Mouse (Mus musculus) olfactory bulb, adult 2 months (tissue): ENCODE data around the gene Sec24c. TPM values are rescaled to one million over a fixed set of nuclear protein-coding genes. Genes with fewer than 3 reads are reported as not detected.

ENCODE experiments used
- H3K27ac ChIP-seq: fragments of 200-500 bp; 2 replicates; pipeline ENCODE4 v1.5.1; 2012; ENCODE audit warnings: low read depth, low read length; ENCODE audit not compliant: insufficient read depth
- H3K4me1 ChIP-seq: fragments of 200-500 bp; 2 replicates; pipeline ENCODE4 v1.6.1; 2012; ENCODE audit warnings: low read length; ENCODE audit not compliant: control insufficient read depth, insufficient read depth
- H3K4me3 ChIP-seq: fragments of 200-500 bp; 2 replicates; pipeline ENCODE4 v1.5.1; 2012; ENCODE audit warnings: mild to moderate bottlenecking, low read depth, low read length, moderate library complexity; ENCODE audit not compliant: insufficient read depth
- CTCF ChIP-seq: fragments of 200-500 bp; IDR thresholded peaks from 2 replicates; pipeline ENCODE4 v1.5.1; 2012; ENCODE audit warnings: low read depth, mild to moderate bottlenecking, low read length, moderate library complexity; ENCODE audit not compliant: insufficient read depth
- POLR2A ChIP-seq: fragments of 200-500 bp; IDR thresholded peaks from 2 replicates; pipeline ENCODE4 v1.6.1; 2012; ENCODE audit warnings: mild to moderate bottlenecking, low read depth, low read length, moderate library complexity; ENCODE audit not compliant: insufficient read depth
- WGBS: fragments of 180-500 bp; shearing (Covaris S2); methylation state at CpG from one replicate; pipeline ENCODE4 v1.1.7; 2018; 5-methylcytosine and 5-hydroxymethylcytosine counted together
- polyA plus RNA-seq: library from polyadenylated mRNA; stranded (reverse); fragments of >200 nt; gene quantifications from 2 replicates; pipeline ENCODE4 v1.2.4, GENCODE M21; 2012; ENCODE audit warnings: low replicate concordance; ENCODE audit not compliant: missing spikeins, insufficient read depth, insufficient read length

Gene Sec24c
- polyA plus RNA-seq, 1 experiment, result 190 TPM

- Histone ChIP-seq H3K4me1 (peaks cover 5% of the 10 kb centered on the region), H3K27ac (no peak overlapping the region), H3K4me3 (no peak overlapping the region)
- TF ChIP-seq CTCF, result no peak
- TF ChIP-seq POLR2A, result no peak
- WGBS, result 87% methylated on average over 9 of the region's 9 CpGs
Observed at GRCm38 (mm10) chr14:20655731-20656130, 18.4 kb upstream of the Sec24c start.

GRCm38 (mm10) chr14:20656361-20656760 is 17.7 kb upstream of the Sec24c start, which contains the start of gene Myoz1:
Gene Myoz1 (minus strand): TSS chr14:20656540.
- no peak within 1 kb of the TSS for H3K4me3 ChIP-seq
- H3K27ac ChIP-seq, result no peak within 1 kb of the TSS
- H3K4me1 ChIP-seq, result peaks cover 6% of the 10 kb centered on the region
- TF ChIP-seq POLR2A (no peak), CTCF (no peak)
- WGBS, result 41% methylated on average over 11 of the region's 11 CpGs

GRCm38 (mm10) chr14:20658326-20658725 is 15.8 kb upstream of the Sec24c start:
- no peak overlapping the region for H3K27ac ChIP-seq
- no peak overlapping the region for H3K4me3 ChIP-seq
- peaks cover 14% of the 10 kb centered on the region for H3K4me1 ChIP-seq
- TF ChIP-seq POLR2A (no peak), CTCF (no peak)

GRCm38 (mm10) chr14:20658902-20659301 is 15.2 kb upstream of the Sec24c start:
- Histone ChIP-seq H3K27ac (no peak overlapping the region), H3K4me3 (no peak overlapping the region), H3K4me1 (peaks cover 14% of the 10 kb centered on the region)
- 93% methylated on average over 6 of the region's 6 CpGs for WGBS
- TF ChIP-seq POLR2A (no peak), CTCF (no peak)

- Histone ChIP-seq H3K27ac (no peak overlapping the region), H3K4me1 (peaks cover 20% of the 10 kb centered on the region), H3K4me3 (no peak overlapping the region)
- WGBS, result 97% methylated on average over 7 of the region's 7 CpGs
- TF ChIP-seq CTCF (no peak), POLR2A (no peak)
Observed at GRCm38 (mm10) chr14:20659687-20660086, 14.4 kb upstream of the Sec24c start.

- Histone ChIP-seq H3K4me1 (peaks cover 20% of the 10 kb centered on the region), H3K27ac (peak overlapping the region; percentile 68), H3K4me3 (peak overlapping the region; percentile 78)
- under 1% methylated on average over 52 of the region's 52 CpGs for WGBS
- TF ChIP-seq POLR2A (peak; percentile 17; the same call in 1 of the 2 replicates), CTCF (peak; percentile 58)
Observed at GRCm38 (mm10) chr14:20660827-20661660, 13.1 kb upstream of the Sec24c start.

GRCm38 (mm10) chr14:20661661-20662331 is 12.3 kb upstream of the Sec24c start:
- H3K4me3 ChIP-seq, result peak overlapping the region; percentile 78
- TF ChIP-seq POLR2A (no peak), CTCF (no peak)
- peak overlapping the region; percentile 68 for H3K27ac ChIP-seq
- 7% methylated on average over 19 of the region's 19 CpGs for WGBS
- H3K4me1 ChIP-seq, result peaks cover 20% of the 10 kb centered on the region

GRCm38 (mm10) chr14:20662740-20663139 is 11.4 kb upstream of the Sec24c start:
- TF ChIP-seq CTCF (no peak), POLR2A (no peak)
- Histone ChIP-seq H3K27ac (no peak overlapping the region), H3K4me1 (peaks cover 20% of the 10 kb centered on the region), H3K4me3 (no peak overlapping the region)
- 93% methylated on average over 3 of the region's 3 CpGs for WGBS

- TF ChIP-seq CTCF, result no peak
- no peak for TF ChIP-seq POLR2A
- H3K4me3 ChIP-seq, result no peak overlapping the region
- H3K4me1 ChIP-seq, result peaks cover 20% of the 10 kb centered on the region
- no peak overlapping the region for H3K27ac ChIP-seq
- 72% methylated on average over 2 of the region's 2 CpGs for WGBS
Observed at GRCm38 (mm10) chr14:20663601-20664000, 10.5 kb upstream of the Sec24c start.
